Mouse (Mus musculus): ENCODE measurements around the gene Zgpat. TPM values are rescaled to one million over a fixed set of nuclear protein-coding genes. Genes with fewer than 3 reads are reported as not detected.

Zgpat gene
- 10 to 100 TPM in 1 of 2 experiments, 1 to 10 TPM in 1; 8.6 to 19.6 TPM for polyA plus RNA-seq (2012; fragmentation: generic; extraction: Trizol)

GRCm38 (mm10) chr2:181364860-181365596 is at the start of gene Zgpat, which contains the start of gene Arfrp1:
Gene Zgpat (plus strand): TSS chr2:181364928.
Gene Arfrp1 (minus strand): TSS chr2:181365404.

GRCm38 (mm10) chr2:181319248-181320102 is 45.3 kb upstream of the Zgpat start, which contains the start of gene Rtel1:
Gene Rtel1 (plus strand): TSS chr2:181319739.

GRCm38 (mm10) chr2:181379778-181380177 is 15.1 kb downstream of the Zgpat start, which contains the start of gene Lime1:
Gene Lime1 (plus strand): TSS chr2:181380078.

Other genes starting within 250 kb of the Zgpat start
- not detected for gene Kcnq2, start 229.6 kb upstream of the Zgpat start, polyA plus RNA-seq (2012; fragmentation: generic; extraction: Trizol)
- gene Eef1a2, start 207.9 kb upstream of the Zgpat start, polyA plus RNA-seq (2012; fragmentation: generic; extraction: Trizol): not detected
- gene Ppdpf, start 177.7 kb upstream of the Zgpat start, polyA plus RNA-seq (2012; fragmentation: generic; extraction: Trizol): 10 to 100 TPM; 54.2 to 64.2 TPM
- gene Ptk6, start 162.1 kb upstream of the Zgpat start, polyA plus RNA-seq (2012; fragmentation: generic; extraction: Trizol): not detected
- under 1 TPM in 1 of 2 experiments, not detected in 1; 0.04 TPM for gene Srms, start 151.7 kb upstream of the Zgpat start, polyA plus RNA-seq (2012; fragmentation: generic; extraction: Trizol)
- gene Fndc11, start 144.9 kb upstream of the Zgpat start, polyA plus RNA-seq (2012; fragmentation: generic; extraction: Trizol): not detected
- gene Helz2, start 122.9 kb upstream of the Zgpat start, polyA plus RNA-seq (2012; fragmentation: generic; extraction: Trizol): 1 to 10 TPM in 1 of 2 experiments, under 1 TPM in 1; 0.28 to 2.3 TPM
- gene Gmeb2, start 76.9 kb upstream of the Zgpat start, polyA plus RNA-seq (2012; fragmentation: generic; extraction: Trizol): 1 to 10 TPM; 3.1 to 9.1 TPM
- under 1 TPM in 1 of 2 experiments, not detected in 1; 0.14 TPM for gene Stmn3, start 50.4 kb upstream of the Zgpat start, polyA plus RNA-seq (2012; fragmentation: generic; extraction: Trizol)
- 10 to 100 TPM; 29.8 to 40.9 TPM for gene Rtel1, start 45.2 kb upstream of the Zgpat start, polyA plus RNA-seq (2012; fragmentation: generic; extraction: Trizol)
- 10 to 100 TPM; 34.3 to 40.3 TPM for gene Arfrp1, start 476 bp downstream of the Zgpat start, polyA plus RNA-seq (2012; fragmentation: generic; extraction: Trizol)
- gene Lime1, start 15.2 kb downstream of the Zgpat start, polyA plus RNA-seq (2012; fragmentation: generic; extraction: Trizol): 10 to 100 TPM in 1 of 2 experiments, 1 to 10 TPM in 1; 2.1 to 19.5 TPM
- 1 to 10 TPM in 1 of 2 experiments, under 1 TPM in 1; 0.48 to 1.7 TPM for gene Zbtb46, start 94.5 kb downstream of the Zgpat start, polyA plus RNA-seq (2012; fragmentation: generic; extraction: Trizol)
- gene Abhd16b, start 128.3 kb downstream of the Zgpat start, polyA plus RNA-seq (2012; fragmentation: generic; extraction: Trizol): under 1 TPM in 1 of 2 experiments, not detected in 1; 0.15 TPM
- 10 to 100 TPM; 61.2 to 89.0 TPM for gene Tpd52l2, start 132.2 kb downstream of the Zgpat start, polyA plus RNA-seq (2012; fragmentation: generic; extraction: Trizol)
- 10 to 100 TPM; 11.6 to 26.9 TPM for gene Dnajc5, start 155.6 kb downstream of the Zgpat start, polyA plus RNA-seq (2012; fragmentation: generic; extraction: Trizol)
- gene Uckl1, start 220.0 kb downstream of the Zgpat start, polyA plus RNA-seq (2012; fragmentation: generic; extraction: Trizol): 10 to 100 TPM; 13.4 to 44.3 TPM
- 10 to 100 TPM; 16.1 to 53.3 TPM for gene Prpf6, start 226.9 kb downstream of the Zgpat start, polyA plus RNA-seq (2012; fragmentation: generic; extraction: Trizol)
- 10 to 100 TPM in 1 of 2 experiments, 1 to 10 TPM in 1; 1.6 to 22.7 TPM for gene Zfp512b, start 227.9 kb downstream of the Zgpat start, polyA plus RNA-seq (2012; fragmentation: generic; extraction: Trizol)
- 1 to 10 TPM in 1 of 2 experiments, under 1 TPM in 1; 0.49 to 1.1 TPM for gene Samd10, start 234.3 kb downstream of the Zgpat start, polyA plus RNA-seq (2012; fragmentation: generic; extraction: Trizol)

All from C3H10T1/2 (cell line).